Comparison of ENCODE assay signal across 8 mouse cellular contexts in genomic region chr14:122107481-122108214, GRCm38 (mm10). TPM values are rescaled to one million over a fixed set of nuclear protein-coding genes. Genes with fewer than 3 reads are reported as not detected.
DNase-seq lines count a peak whose midpoint lies in the region; ATAC-seq lines count a peak whose summit lies in the region.

No protein-coding gene starts in this region.

- DNase-seq in 3T3-L1 (ENCODE audit: low read depth, low spot score) (peak; percentile 31), A20 (ENCODE audit: low read depth, low spot score) (peak; percentile 58)
- no peak for DNase-seq in embryonic facial prominence, embryonic 11.5 days (ENCODE audit: low spot score)
- DNase-seq in hindbrain, embryonic 11.5 days (ENCODE audit: low spot score): no peak
- DNase-seq in layer of hippocampus, postnatal 36 days: no peak

- H3K4me3 ChIP-seq in embryonic facial prominence, embryonic 11.5 days (ENCODE audit: low read depth, low read length): peak overlapping the region; percentile 99
- H3K4me3 ChIP-seq in hindbrain, embryonic 11.5 days (ENCODE audit: low read depth, low read length): peak overlapping the region; percentile 99
- H3K4me3 ChIP-seq in limb, embryonic 13.5 days: peak overlapping the region; percentile 99
- H3K4me3 ChIP-seq in midbrain, embryonic 16.5 days (ENCODE audit: low read depth, low read length): peak overlapping the region; percentile 65

- H3K4me1 ChIP-seq in embryonic facial prominence, embryonic 11.5 days (ENCODE audit: control insufficient read depth, insufficient read depth, low read length): peaks cover 4% of the 10 kb centered on the region
- peaks cover 2% of the 10 kb centered on the region for H3K4me1 ChIP-seq in hindbrain, embryonic 11.5 days (replicated peaks; ENCODE audit: control insufficient read depth, insufficient read depth, low read length)
- peaks cover 34% of the 10 kb centered on the region for H3K4me1 ChIP-seq in limb, embryonic 13.5 days
- H3K4me1 ChIP-seq in midbrain, embryonic 16.5 days (ENCODE audit: control insufficient read depth, insufficient read depth, low read length): peaks cover 33% of the 10 kb centered on the region

- WGBS in embryonic facial prominence, embryonic 11.5 days: 5% methylated on average over 39 of the region's 44 CpGs
- WGBS in hindbrain, embryonic 11.5 days: 7% methylated on average over 35 of the region's 44 CpGs
- 2% methylated on average over 44 of the region's 44 CpGs for WGBS in limb, embryonic 13.5 days
- 5% methylated on average over 44 of the region's 44 CpGs for WGBS in midbrain, embryonic 16.5 days

- peak overlapping the region; percentile 90 for H3K27ac ChIP-seq in embryonic facial prominence, embryonic 11.5 days (replicated peaks; ENCODE audit: low read depth, low read length)
- H3K27ac ChIP-seq in hindbrain, embryonic 11.5 days (ENCODE audit: low read depth, low read length): peak overlapping the region; percentile 91
- H3K27ac ChIP-seq in limb, embryonic 13.5 days: peak overlapping the region; percentile 97
- H3K27ac ChIP-seq in midbrain, embryonic 16.5 days (ENCODE audit: low read length): peak overlapping the region; percentile 89

- peak overlapping the region; percentile 96 for H3K9ac ChIP-seq in embryonic facial prominence, embryonic 11.5 days (replicated peaks; ENCODE audit: low read length)
- H3K9ac ChIP-seq in hindbrain, embryonic 11.5 days (ENCODE audit: low read depth, low read length): peak overlapping the region; percentile 98
- H3K9ac ChIP-seq in limb, embryonic 13.5 days: peak overlapping the region; percentile 96
- H3K9ac ChIP-seq in midbrain, embryonic 16.5 days (ENCODE audit: low read depth, low read length): peak overlapping the region; percentile 93

- no peaks in the 10 kb centered on the region for H3K27me3 ChIP-seq in embryonic facial prominence, embryonic 11.5 days (ENCODE audit: control insufficient read depth, insufficient read depth, low read length)
- H3K27me3 ChIP-seq in hindbrain, embryonic 11.5 days (ENCODE audit: control insufficient read depth, insufficient read depth, low read length): no peaks in the 10 kb centered on the region
- no peaks in the 10 kb centered on the region for H3K27me3 ChIP-seq in limb, embryonic 13.5 days
- H3K27me3 ChIP-seq in midbrain, embryonic 16.5 days (ENCODE audit: control insufficient read depth, insufficient read depth, low read depth, low read length): no peaks in the 10 kb centered on the region

- H3K4me2 ChIP-seq in embryonic facial prominence, embryonic 11.5 days (ENCODE audit: low read depth, low read length): peak overlapping the region; percentile 60
- H3K4me2 ChIP-seq in hindbrain, embryonic 11.5 days (replicated peaks; ENCODE audit: low read depth, low read length): peak overlapping the region; percentile 72
- peak overlapping the region; percentile 84 for H3K4me2 ChIP-seq in limb, embryonic 13.5 days (replicated peaks)
- H3K4me2 ChIP-seq in midbrain, embryonic 16.5 days (ENCODE audit: low read length): peak overlapping the region; percentile 82

- no peaks in the 10 kb centered on the region for H3K9me3 ChIP-seq in embryonic facial prominence, embryonic 11.5 days (replicated peaks; ENCODE audit: control insufficient read depth, low read length)
- H3K9me3 ChIP-seq in hindbrain, embryonic 11.5 days (ENCODE audit: control insufficient read depth, low read length): no peaks in the 10 kb centered on the region
- no peaks in the 10 kb centered on the region for H3K9me3 ChIP-seq in limb, embryonic 13.5 days
- no peaks in the 10 kb centered on the region for H3K9me3 ChIP-seq in midbrain, embryonic 16.5 days (replicated peaks; ENCODE audit: control insufficient read depth, low read length, poor library complexity, severe bottlenecking)

- ATAC-seq in embryonic facial prominence, embryonic 11.5 days (replicated peaks; ENCODE audit: insufficient number of reproducible peaks, low FRiP score, low TSS enrichment, low read depth): no peak
- no peak for ATAC-seq in hindbrain, embryonic 11.5 days (ENCODE audit: low FRiP score)
- no peak; the same call in none of the 2 replicates for ATAC-seq in limb, embryonic 13.5 days (ENCODE audit: low FRiP score, low read depth)
- ATAC-seq in midbrain, embryonic 16.5 days: peak; percentile 11
- ATAC-seq in erythroid progenitor cell, adult 5-6 weeks (replicated peaks; ENCODE audit: low FRiP score, poor library complexity, severe bottlenecking): no peak

- H3K36me3 ChIP-seq in embryonic facial prominence, embryonic 11.5 days (replicated peaks; ENCODE audit: control insufficient read depth, insufficient read depth, low read depth, low read length): no peaks in the 10 kb centered on the region; the same call in 1 of the 2 replicates
- H3K36me3 ChIP-seq in hindbrain, embryonic 11.5 days (ENCODE audit: control insufficient read depth, insufficient read depth, low read length): no peaks in the 10 kb centered on the region
- peaks cover 14% of the 10 kb centered on the region for H3K36me3 ChIP-seq in limb, embryonic 13.5 days
- 0 out of 2 replicates have a peak, but pooled peaks cover 2% of the 10 kb centered on the region for H3K36me3 ChIP-seq in midbrain, embryonic 16.5 days (ENCODE audit: control insufficient read depth, insufficient read depth, low read length)

RNA-seq across cellular contexts. Expression of gene Tm9sf2, which starts 0.8 kb away (rescaled TPM):
- 146 and 159 TPM in 2 replicates for polyA plus RNA-seq in embryonic facial prominence, embryonic 11.5 days (2014; fragmentation: Nextera tagmentation; extraction: Ambion mirVana)
- polyA plus RNA-seq in hindbrain, embryonic 11.5 days (2014; fragmentation: Nextera tagmentation; extraction: Ambion mirVana): 130 and 138 TPM in 2 replicates
- polyA plus RNA-seq in limb, embryonic 13.5 days (2015; fragmentation: Nextera tagmentation; extraction: Ambion mirVana): 156 and 160 TPM in 2 replicates
- polyA plus RNA-seq in midbrain, embryonic 16.5 days (2015; fragmentation: Nextera tagmentation; extraction: Ambion mirVana): 112 and 115 TPM in 2 replicates
- total RNA-seq in erythroid progenitor cell, adult 5-6 weeks (2015; ENCODE audit: low replicate concordance): 45.8 and 62.5 TPM in 2 replicates
- total RNA-seq in erythroid progenitor cell, adult 5-6 weeks (2017; ENCODE audit: low replicate concordance): 45.1 and 53.8 TPM in 2 replicates
- 100 to 1,000 TPM; 103 to 111 TPM for total RNA-seq in layer of hippocampus, postnatal 36 days (2021)

Comparison
In these comparisons a context has a peak if more than half of its experiments do, and no peak if none do; other contexts are left out.
1. DNase-seq: peak in 3T3-L1 (single experiment) and A20 (single experiment); none in embryonic facial prominence, embryonic 11.5 days (single experiment), hindbrain, embryonic 11.5 days (single experiment) and layer of hippocampus, postnatal 36 days (0 of 2).
2. Peak in every context shown above with its lines, with median percentiles within 50 percentile points of each other: H3K27ac ChIP-seq, H3K4me2 ChIP-seq, H3K4me3 ChIP-seq and H3K9ac ChIP-seq.